Mouse (Mus musculus) small intestine, adult 2 months (tissue): ENCODE data around the gene Cdc37l1.

Experiments used
- CTCF ChIP-seq: fragments of 200-500 bp; IDR thresholded peaks from 2 replicates; pipeline ENCODE4 v1.5.1; 2012; ENCODE audit warnings: low read depth, mild to moderate bottlenecking, control low read depth, inconsistent platforms, low read length, moderate library complexity, mixed read lengths; ENCODE audit not compliant: insufficient replicate concordance, insufficient read length; ENCODE audit errors: extremely low read depth
- POLR2A ChIP-seq: fragments of 200-500 bp; IDR thresholded peaks from 2 replicates; pipeline ENCODE4 v1.6.1; 2012; ENCODE audit warnings: low read depth, mild to moderate bottlenecking, control low read depth, inconsistent platforms, low read length, moderate library complexity

DNA sequence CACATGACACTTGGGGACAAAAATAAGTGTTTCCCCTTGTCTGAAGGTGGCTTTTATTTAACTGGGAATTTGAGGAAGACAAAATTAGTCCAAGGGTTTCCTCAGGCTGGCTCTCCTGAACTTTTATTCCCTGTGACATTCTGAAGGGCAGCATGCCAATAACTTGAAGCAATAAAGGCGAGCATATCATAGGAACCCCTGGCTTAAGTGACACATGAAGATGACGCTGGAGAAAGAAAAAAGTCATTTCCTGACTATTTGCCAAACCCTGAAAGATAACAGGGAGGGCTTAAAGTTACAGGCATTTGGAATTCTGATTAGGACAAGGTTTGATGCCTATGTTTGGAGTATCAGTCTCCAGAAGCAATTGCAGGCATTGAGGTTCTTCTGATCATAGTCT lies 42.8 kb upstream of the Cdc37l1 start:
- no peak for TF ChIP-seq POLR2A
- no peak for TF ChIP-seq CTCF
